Mouse (Mus musculus) myocyte (in vitro differentiated cells): ENCODE results near the gene Ogg1.

ENCODE experiments used
- MAX ChIP-seq: IDR thresholded peaks from one replicate; pipeline ENCODE4 v1.6.1; 2011; ENCODE audit warnings: low read depth, mild to moderate bottlenecking, control low read depth
- POLR2A ChIP-seq: IDR thresholded peaks from one replicate; pipeline ENCODE4 v1.6.1; 2011; ENCODE audit warnings: low read depth, mild to moderate bottlenecking, control low read depth, moderate library complexity; ENCODE audit not compliant: insufficient read length
- TCF12 ChIP-seq: IDR thresholded peaks from one replicate; pipeline ENCODE4 v1.6.1; 2011; ENCODE audit warnings: mild to moderate bottlenecking, control low read depth; ENCODE audit not compliant: poor library complexity, insufficient read depth, severe bottlenecking

- TF ChIP-seq POLR2A, result no peak
- TF ChIP-seq MAX, result no peak
- TF ChIP-seq TCF12, result no peak
Observed at GRCm38 (mm10) chr6:113341574-113341973, 14.8 kb downstream of the Ogg1 start.
